Mouse (Mus musculus) E14TG2a.4 (cell line): ENCODE results near the gene Alkbh2.

Experiments used
- CTCF ChIP-seq: conservative IDR thresholded peaks from 2 replicates; pipeline ENCODE4 v1.5.1; 2014; ENCODE audit warnings: low read length
- NANOG ChIP-seq: IDR thresholded peaks from 2 replicates; pipeline ENCODE4 v1.6.1; 2014; ENCODE audit warnings: borderline replicate concordance, low read length, mixed read lengths

- TF ChIP-seq CTCF (no peak), NANOG (no peak)
Measured at GRCm38 (mm10) chr5:114129550-114130210, 1.7 kb upstream of the Alkbh2 start.
